Mouse (Mus musculus) inflammation-experienced regulatory T-cells, adult 16 weeks (primary cell): ENCODE measurements around the gene Pdk4. TPM values are rescaled to one million over a fixed set of nuclear protein-coding genes. Genes with fewer than 3 reads are reported as not detected.

Experiments used
- polyA plus RNA-seq: library from polyadenylated mRNA; unstranded; fragments of 100-300 nt; shearing (Covaris generic); gene quantifications from one replicate; pipeline ENCODE4 v1.2.1, GENCODE M21; 2017

The Pdk4 gene
- not detected for polyA plus RNA-seq

GRCm38 (mm10) chr6:5495961-5496853 is at the start of gene Pdk4:
Gene Pdk4, minus strand, starts transcription at chr6:5496309.

Other genes starting within 250 kb of the Pdk4 start
- 18.3 TPM for gene Pon3, start 240.0 kb downstream of the Pdk4 start, polyA plus RNA-seq
- gene Pon2, start 197.9 kb downstream of the Pdk4 start, polyA plus RNA-seq: 105 TPM
- not detected for gene Asb4, start 112.9 kb downstream of the Pdk4 start, polyA plus RNA-seq
- gene Dync1i1, start 229.3 kb upstream of the Pdk4 start, polyA plus RNA-seq: not detected